Mouse (Mus musculus) kidney, embryonic 14.5 days (tissue): ENCODE data around the gene Pigk. TPM values are rescaled to one million over a fixed set of nuclear protein-coding genes. Genes with fewer than 3 reads are reported as not detected.

ENCODE experiments used
- ATAC-seq: fragments of 200-750 bp; cut with Nextera tagmentation; 2 replicates; pipeline ENCODE4 v1.8.0; 2017; ENCODE audit warnings: moderate number of reproducible peaks, mild to moderate bottlenecking, moderate TSS enrichment, moderate library complexity; ENCODE audit not compliant: low FRiP score, low TSS enrichment
- H3K27ac ChIP-seq: fragments of 300-500 bp; sonication (generic); 2 replicates; pipeline ENCODE4 v1.5.1; 2014; ENCODE audit warnings: low read depth, mild to moderate bottlenecking, low read length, moderate library complexity, mixed read lengths
- H3K27me3 ChIP-seq: fragments of 300-500 bp; sonication (generic); 2 replicates; pipeline ENCODE4 v1.6.1; 2014; ENCODE audit warnings: mild to moderate bottlenecking, low read length; ENCODE audit not compliant: control insufficient read depth, insufficient read depth
- H3K36me3 ChIP-seq: fragments of 300-500 bp; sonication (generic); 2 replicates; pipeline ENCODE4 v1.6.1; 2014; ENCODE audit warnings: low read length, mixed read lengths; ENCODE audit not compliant: control insufficient read depth, insufficient read depth
- H3K4me1 ChIP-seq: fragments of 300-500 bp; sonication (generic); 2 replicates; pipeline ENCODE4 v1.6.1; 2014; ENCODE audit warnings: low read length, mixed read lengths; ENCODE audit not compliant: control insufficient read depth, insufficient read depth
- H3K4me2 ChIP-seq: fragments of 300-500 bp; sonication (generic); replicated peaks from 2 replicates; pipeline ENCODE4 v1.6.1; 2014; ENCODE audit warnings: low read depth, mild to moderate bottlenecking, low read length
- H3K4me3 ChIP-seq: fragments of 300-500 bp; sonication (generic); 2 replicates; pipeline ENCODE4 v1.5.1; 2014; ENCODE audit warnings: mild to moderate bottlenecking, low read length
- H3K9ac ChIP-seq: fragments of 300-500 bp; sonication (generic); 2 replicates; pipeline ENCODE4 v1.6.1; 2014; ENCODE audit warnings: low read depth, mild to moderate bottlenecking, low read length, moderate library complexity
- H3K9me3 ChIP-seq: fragments of 300-500 bp; sonication (generic); 2 replicates; pipeline ENCODE4 v1.6.1; 2016; ENCODE audit warnings: low read length; ENCODE audit not compliant: control insufficient read depth
- WGBS: fragments of 180-500 bp; shearing (Covaris S2); extraction: QIAGEN DNeasy Blood & Tissue Kit; methylation state at CpG from one replicate; pipeline ENCODE4 v1.1.7; 2014; 5-methylcytosine and 5-hydroxymethylcytosine counted together
- polyA plus RNA-seq: library from polyadenylated mRNA; unstranded; fragments of >200 nt; fragmentation: Nextera tagmentation; extraction: Ambion mirVana; gene quantifications from 2 replicates; pipeline ENCODE4 v1.2.1, GENCODE M21; 2014

The Pigk gene
- polyA plus RNA-seq, 1 experiment from 2014 or later = 48.9 TPM

DNA sequence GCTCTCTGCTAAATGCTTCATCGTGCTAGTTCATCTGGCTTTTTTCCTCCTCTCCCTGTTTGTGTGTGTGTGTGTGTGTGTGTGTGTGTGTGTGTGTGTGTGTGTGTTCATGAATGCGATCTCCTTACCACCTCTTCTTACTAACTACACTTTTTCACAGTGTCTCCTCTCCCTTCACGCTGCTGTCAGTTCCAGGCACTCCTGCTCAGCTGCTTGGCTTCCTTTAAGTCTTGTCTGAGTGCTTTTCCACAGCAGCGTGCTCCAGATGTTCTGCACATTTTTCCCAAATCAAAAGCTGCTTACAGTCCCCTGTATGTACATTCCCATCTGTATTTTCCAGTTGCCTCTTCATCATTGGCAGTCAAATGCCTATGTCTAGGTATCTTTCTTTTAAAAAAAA lies 79.1 kb downstream of the Pigk start:
- no peak overlapping the region for H3K4me2 ChIP-seq
- no peaks in the 10 kb centered on the region for H3K27me3 ChIP-seq
- no peak overlapping the region for H3K4me3 ChIP-seq
- WGBS = 84% methylated on average over 4 of the region's 4 CpGs
- H3K36me3 ChIP-seq = 0 out of 2 replicates have a peak, but pooled peaks cover under 1% of the 10 kb centered on the region
- ATAC-seq = no peak
- no peaks in the 10 kb centered on the region for H3K9me3 ChIP-seq
- no peaks in the 10 kb centered on the region for H3K4me1 ChIP-seq
- H3K9ac ChIP-seq = no peak overlapping the region
- no peak overlapping the region for H3K27ac ChIP-seq

- Histone ChIP-seq H3K9me3 (no peaks in the 10 kb centered on the region; the same call in 1 of the 2 replicates), H3K27me3 (no peaks in the 10 kb centered on the region), H3K27ac (no peak overlapping the region), H3K4me1 (no peaks in the 10 kb centered on the region), H3K36me3 (no peaks in the 10 kb centered on the region), H3K9ac (no peak overlapping the region), H3K4me2 (no peak overlapping the region), H3K4me3 (no peak overlapping the region)
- no peak for ATAC-seq
- WGBS = 81% methylated on average over 4 of the region's 4 CpGs
Measured at GRCm38 (mm10) chr3:152796216-152796615, 82.3 kb downstream of the Pigk start.

- Histone ChIP-seq H3K4me1 (no peaks in the 10 kb centered on the region), H3K36me3 (no peaks in the 10 kb centered on the region), H3K4me2 (no peak overlapping the region), H3K27me3 (no peaks in the 10 kb centered on the region), H3K9ac (no peak overlapping the region), H3K27ac (no peak overlapping the region), H3K4me3 (no peak overlapping the region), H3K9me3 (no peaks in the 10 kb centered on the region; the same call in 1 of the 2 replicates)
- WGBS = 8% methylated on average over 2 of the region's 2 CpGs
- ATAC-seq = no peak
Measured at GRCm38 (mm10) chr3:152797354-152797753, 83.5 kb downstream of the Pigk start.

DNA sequence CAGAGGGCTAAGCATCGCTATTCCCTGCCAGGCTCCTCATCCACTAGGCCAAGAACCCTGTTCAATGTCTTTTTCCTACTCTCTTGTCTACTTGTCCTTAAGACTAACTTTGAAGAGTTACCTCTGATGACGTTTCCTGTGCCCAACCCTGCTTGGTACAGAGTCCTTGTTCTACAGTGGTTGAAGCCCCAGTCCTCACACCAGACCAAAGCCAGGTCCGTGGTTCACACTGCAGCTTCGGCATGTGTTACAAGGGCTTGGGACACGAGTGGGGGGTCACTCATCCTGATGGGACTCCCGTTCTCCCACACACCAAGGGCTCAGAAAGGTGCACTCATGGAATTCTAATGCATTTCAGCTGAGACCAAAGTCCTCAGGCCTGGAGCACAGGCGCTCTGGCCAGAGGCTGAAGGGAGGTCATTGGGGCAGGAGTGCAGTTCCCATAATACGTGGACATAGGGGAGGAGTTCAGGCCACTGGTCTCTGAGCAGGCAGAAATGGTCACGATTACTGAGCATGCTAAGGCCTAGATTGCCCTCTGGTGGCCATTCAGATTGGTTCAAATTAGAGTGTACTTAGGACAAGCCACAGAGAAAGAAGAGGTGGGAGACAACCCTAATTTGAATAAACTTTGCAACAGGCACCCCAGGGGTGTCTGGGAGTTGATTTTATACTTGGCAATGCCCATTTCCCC lies 86.0 kb downstream of the Pigk start:
- Histone ChIP-seq H3K36me3 (no peaks in the 10 kb centered on the region), H3K9ac (no peak overlapping the region), H3K4me2 (no peak overlapping the region), H3K27ac (no peak overlapping the region), H3K4me3 (no peak overlapping the region), H3K4me1 (no peaks in the 10 kb centered on the region), H3K27me3 (no peaks in the 10 kb centered on the region), H3K9me3 (no peaks in the 10 kb centered on the region; the same call in 1 of the 2 replicates)
- WGBS = 77% methylated on average over 9 of the region's 9 CpGs
- no peak for ATAC-seq

GRCm38 (mm10) chr3:152813905-152814304 lies 100.0 kb downstream of the Pigk start:
- Histone ChIP-seq H3K27me3 (no peaks in the 10 kb centered on the region), H3K4me1 (no peaks in the 10 kb centered on the region), H3K4me3 (no peak overlapping the region), H3K36me3 (no peaks in the 10 kb centered on the region), H3K9me3 (no peaks in the 10 kb centered on the region), H3K4me2 (no peak overlapping the region), H3K9ac (no peak overlapping the region), H3K27ac (no peak overlapping the region)
- WGBS = 80% methylated on average over 4 of the region's 4 CpGs
- no peak for ATAC-seq

DNA sequence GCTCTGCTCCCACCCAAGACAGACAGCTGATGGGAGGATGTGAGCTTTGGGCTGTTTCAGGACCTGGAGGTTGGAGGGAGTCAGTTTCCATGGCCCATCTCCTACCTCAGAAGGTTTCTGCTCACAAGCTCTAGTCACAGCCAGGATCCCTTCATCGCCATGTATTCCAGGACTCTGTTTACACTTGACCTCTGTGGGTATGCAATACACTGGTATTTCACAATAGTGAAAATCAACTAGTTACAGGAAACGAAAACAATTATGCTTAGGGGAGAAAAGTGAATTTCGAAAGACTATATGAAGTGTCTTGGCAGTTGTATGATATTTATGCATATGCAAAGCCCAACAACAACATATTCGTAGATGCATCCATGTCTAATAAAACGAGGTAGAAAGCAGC lies 101.2 kb downstream of the Pigk start:
- H3K4me3 ChIP-seq = no peak overlapping the region
- no peak overlapping the region for H3K27ac ChIP-seq
- H3K27me3 ChIP-seq = no peaks in the 10 kb centered on the region
- no peaks in the 10 kb centered on the region for H3K9me3 ChIP-seq
- no peak overlapping the region for H3K4me2 ChIP-seq
- ATAC-seq = no peak
- H3K9ac ChIP-seq = no peak overlapping the region
- no peaks in the 10 kb centered on the region for H3K4me1 ChIP-seq
- no peaks in the 10 kb centered on the region for H3K36me3 ChIP-seq
- WGBS = 91% methylated on average over 5 of the region's 5 CpGs

- no peaks in the 10 kb centered on the region for H3K4me1 ChIP-seq
- no peak overlapping the region for H3K4me2 ChIP-seq
- no peaks in the 10 kb centered on the region for H3K36me3 ChIP-seq
- H3K4me3 ChIP-seq = no peak overlapping the region
- no peaks in the 10 kb centered on the region for H3K9me3 ChIP-seq
- 82% methylated on average over 3 of the region's 3 CpGs for WGBS
- ATAC-seq = no peak
- no peak overlapping the region for H3K27ac ChIP-seq
- H3K9ac ChIP-seq = no peak overlapping the region
- no peaks in the 10 kb centered on the region for H3K27me3 ChIP-seq
Measured at GRCm38 (mm10) chr3:152820406-152820805, 106.5 kb downstream of the Pigk start.

DNA sequence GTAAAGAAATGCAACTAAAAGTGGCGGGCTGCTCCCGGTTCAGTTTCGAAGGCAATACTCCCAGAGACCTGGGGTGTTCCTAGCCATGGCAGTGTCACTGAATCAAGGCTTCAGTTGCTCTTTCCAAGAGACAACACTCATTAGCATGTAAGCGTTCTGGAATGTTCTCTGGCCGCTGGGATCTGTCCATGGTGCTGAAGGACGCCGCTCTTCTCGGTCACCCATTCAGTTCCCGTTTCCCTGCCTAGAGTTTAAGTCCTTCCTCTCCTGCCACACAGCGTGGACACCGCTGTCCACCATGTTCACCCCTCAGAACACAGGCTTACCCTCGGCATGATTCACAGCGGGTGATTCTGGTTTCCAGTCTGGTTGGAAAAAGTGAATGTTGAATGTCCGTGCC lies 107.3 kb downstream of the Pigk start:
- no peaks in the 10 kb centered on the region for H3K4me1 ChIP-seq
- H3K27me3 ChIP-seq = no peaks in the 10 kb centered on the region
- H3K36me3 ChIP-seq = no peaks in the 10 kb centered on the region
- ATAC-seq = 0 out of 2 replicates have a peak, but pooled peaks have one; percentile 46
- H3K4me3 ChIP-seq = no peak overlapping the region
- no peak overlapping the region for H3K9ac ChIP-seq
- H3K4me2 ChIP-seq = no peak overlapping the region
- H3K27ac ChIP-seq = no peak overlapping the region
- no peaks in the 10 kb centered on the region for H3K9me3 ChIP-seq
- WGBS = 58% methylated on average over 14 of the region's 14 CpGs

DNA sequence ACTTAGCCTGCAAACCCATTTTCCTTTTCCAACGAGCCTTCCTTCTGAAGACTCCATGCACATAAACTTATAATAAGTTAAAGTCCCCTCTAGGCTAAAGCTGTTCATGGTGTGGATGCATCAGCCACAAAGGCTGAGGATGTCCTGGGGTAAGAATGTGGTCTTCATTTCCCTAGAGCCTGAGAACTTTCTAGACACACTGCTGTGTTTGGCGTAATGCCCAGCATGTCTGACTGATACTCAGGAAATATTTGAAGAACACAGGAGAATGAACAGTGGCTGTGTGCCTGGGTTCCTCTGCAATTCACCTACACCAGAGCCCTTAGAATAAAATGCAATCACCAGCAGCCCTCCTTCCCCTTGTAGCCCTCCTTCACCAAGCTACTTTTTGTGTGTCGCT lies 117.5 kb downstream of the Pigk start:
- no peak for ATAC-seq
- H3K9me3 ChIP-seq = no peaks in the 10 kb centered on the region; the same call in 1 of the 2 replicates
- no peaks in the 10 kb centered on the region for H3K4me1 ChIP-seq
- no peaks in the 10 kb centered on the region for H3K27me3 ChIP-seq
- no peak overlapping the region for H3K27ac ChIP-seq
- H3K36me3 ChIP-seq = no peaks in the 10 kb centered on the region
- WGBS = 76% methylated on average over 3 of the region's 3 CpGs
- H3K4me3 ChIP-seq = no peak overlapping the region
- H3K4me2 ChIP-seq = no peak overlapping the region
- H3K9ac ChIP-seq = no peak overlapping the region
